Mouse (Mus musculus) embryonic fibroblast, embryonic 13.5 days (primary cell): ENCODE data around the gene Rbm17.

ENCODE experiments used
- CTCF ChIP-seq: IDR thresholded peaks from 2 replicates; pipeline ENCODE4 v1.5.1; 2011; ENCODE audit warnings: mild to moderate bottlenecking, control low read depth, low read length, moderate library complexity, borderline replicate concordance; ENCODE audit not compliant: insufficient read depth
- POLR2A ChIP-seq: IDR thresholded peaks from 2 replicates; pipeline ENCODE4 v1.6.1; 2011; ENCODE audit warnings: low read depth, mild to moderate bottlenecking, control low read depth, low read length, moderate library complexity

- TF ChIP-seq CTCF (no peak), POLR2A (no peak)
These were observed 958 bp upstream of the Rbm17 start for GRCm38 (mm10) chr2:11604911-11605310.
